Comparison of ENCODE assay signal across 18 mouse cellular contexts in genomic region chr15:80175756-80176155, GRCm38 (mm10). TPM values are rescaled to one million over a fixed set of nuclear protein-coding genes. Genes with fewer than 3 reads are reported as not detected.
DNase-seq lines count a peak whose midpoint lies in the region; ATAC-seq lines count a peak whose summit lies in the region.
"Had no signal": no experiment of that assay in that cellular context is flagged by ENCODE, and none has a peak within 500 bp of the region (broad histone marks: within the 10 kb centered on the region; RNA-seq: fewer than 3 reads in every experiment).

No protein-coding gene starts in this region.

- ATAC-seq in midbrain, embryonic 11.5 days (ENCODE audit: low FRiP score): no peak
- no peak for ATAC-seq in midbrain, embryonic 14.5 days (ENCODE audit: low FRiP score, low TSS enrichment)
- ATAC-seq: intestine, embryonic 16.5 days had no signal

- WGBS in midbrain, embryonic 11.5 days: 85% methylated on average over 5 of the region's 6 CpGs
- WGBS in midbrain, embryonic 10.5 days: 86% methylated on average over 6 of the region's 6 CpGs
- 77% methylated on average over 6 of the region's 6 CpGs for WGBS in midbrain, embryonic 14.5 days

- H3K4me3 ChIP-seq in midbrain, embryonic 11.5 days (ENCODE audit: low read depth, low read length): no peak overlapping the region
- H3K4me3 ChIP-seq in midbrain, embryonic 10.5 days: no peak overlapping the region
- H3K4me3 ChIP-seq in midbrain, embryonic 14.5 days (replicated peaks; ENCODE audit: low read depth, low read length): no peak overlapping the region

- H3K27ac ChIP-seq in midbrain, embryonic 11.5 days (ENCODE audit: low read depth, low read length): no peak overlapping the region
- no peak overlapping the region for H3K27ac ChIP-seq in midbrain, embryonic 10.5 days (replicated peaks)
- H3K27ac ChIP-seq in midbrain, embryonic 14.5 days (replicated peaks; ENCODE audit: low read depth, low read length): no peak overlapping the region
- H3K27ac ChIP-seq: embryonic facial prominence, embryonic 12.5 days; heart, embryonic 15.5 days; left cerebral cortex, adult 2 months had no signal

- H3K4me1 ChIP-seq in midbrain, embryonic 11.5 days (ENCODE audit: control insufficient read depth, insufficient read depth, low read length): peaks cover 9% of the 10 kb centered on the region
- H3K4me1 ChIP-seq in midbrain, embryonic 10.5 days: peaks cover 47% of the 10 kb centered on the region
- H3K4me1 ChIP-seq in midbrain, embryonic 14.5 days (ENCODE audit: control insufficient read depth, insufficient read depth, low read length): peaks cover 15% of the 10 kb centered on the region

- H3K4me2 ChIP-seq in midbrain, embryonic 11.5 days: no peak overlapping the region
- H3K4me2 ChIP-seq in midbrain, embryonic 14.5 days (ENCODE audit: low read length): peak overlapping the region; percentile 75

- no peaks in the 10 kb centered on the region for H3K36me3 ChIP-seq in midbrain, embryonic 11.5 days (ENCODE audit: control insufficient read depth, insufficient read depth, low read length)
- peaks cover 5% of the 10 kb centered on the region; the same call in 1 of the 2 replicates for H3K36me3 ChIP-seq in midbrain, embryonic 10.5 days
- H3K36me3 ChIP-seq in midbrain, embryonic 14.5 days (ENCODE audit: control insufficient read depth, insufficient read depth, low read length): 0 out of 2 replicates have a peak, but pooled peaks cover 1% of the 10 kb centered on the region
- H3K36me3 ChIP-seq: embryonic facial prominence, embryonic 12.5 days; heart, embryonic 15.5 days had no signal

- no peaks in the 10 kb centered on the region for H3K9me3 ChIP-seq in midbrain, embryonic 11.5 days (ENCODE audit: control insufficient read depth, low read length)
- H3K9me3 ChIP-seq in midbrain, embryonic 10.5 days (replicated peaks): no peaks in the 10 kb centered on the region
- H3K9me3 ChIP-seq in midbrain, embryonic 14.5 days (ENCODE audit: control insufficient read depth, low read length): no peaks in the 10 kb centered on the region
- H3K9me3 ChIP-seq: embryonic facial prominence, embryonic 12.5 days; heart, embryonic 15.5 days had no signal

- no peaks in the 10 kb centered on the region for H3K27me3 ChIP-seq in midbrain, embryonic 11.5 days (ENCODE audit: control insufficient read depth, insufficient read depth, low read length)
- peaks cover 22% of the 10 kb centered on the region for H3K27me3 ChIP-seq in midbrain, embryonic 10.5 days (ENCODE audit: low read depth, poor library complexity, severe bottlenecking)
- no peaks in the 10 kb centered on the region for H3K27me3 ChIP-seq in midbrain, embryonic 14.5 days (ENCODE audit: control insufficient read depth, insufficient read depth, low read length)
- H3K27me3 ChIP-seq: embryonic facial prominence, embryonic 12.5 days had no signal

- H3K9ac ChIP-seq in midbrain, embryonic 11.5 days (ENCODE audit: low read length): peak overlapping the region; percentile 20; the same call in 1 of the 2 replicates
- no peak overlapping the region for H3K9ac ChIP-seq in midbrain, embryonic 14.5 days (replicated peaks; ENCODE audit: low read length)
- H3K9ac ChIP-seq: heart, embryonic 15.5 days had no signal

- DNase-seq in cerebellum, adult 11-12 months: peak; percentile 53
- no peak for DNase-seq in cerebellum, adult 11 months
- DNase-seq in midbrain, embryonic 11.5 days (ENCODE audit: low spot score, missing footprints): no peak
- no peak for DNase-seq in midbrain, embryonic 10.5 days (ENCODE audit: low spot score)
- no peak for DNase-seq in midbrain, embryonic 14.5 days
- no peak for DNase-seq in adrenal gland, adult 18-20 months (ENCODE audit: low spot score in 2 of 2)
- no peak for DNase-seq in thymus, adult 18-20 months
- no peak for DNase-seq in gastrocnemius, postnatal 4 days (ENCODE audit: low spot score in 2 of 2)
- DNase-seq: adrenal gland, adult 2 months; kidney, postnatal 25 days; lung, postnatal 10 days; right cerebral cortex, postnatal 25 days had no signal

RNA-seq across cellular contexts. Expression of gene Mgat3, which starts 2.2 kb away (rescaled TPM):
- 8.0 and 10.7 TPM in 2 replicates for polyA plus RNA-seq in midbrain, embryonic 11.5 days (2014; fragmentation: Nextera tagmentation; extraction: Ambion mirVana)
- 5.9 and 7.8 TPM in 2 replicates for polyA plus RNA-seq in midbrain, embryonic 10.5 days (2016; fragmentation: Nextera tagmentation; extraction: Ambion mirVana)
- 19.9 and 20.5 TPM in 2 replicates for polyA plus RNA-seq in midbrain, embryonic 14.5 days (2014; fragmentation: Nextera tagmentation; extraction: Ambion mirVana)
- 1 to 10 TPM; 8.2 to 8.7 TPM for total RNA-seq in adrenal gland, adult 18-20 months (2021)
- 1 to 10 TPM; 4.1 to 4.5 TPM for total RNA-seq in gastrocnemius, postnatal 4 days (2021)

RNA-seq across cellular contexts. Expression of gene Tab1, which starts 42.8 kb away (rescaled TPM):
- 24.9 and 29.4 TPM in 2 replicates for polyA plus RNA-seq in midbrain, embryonic 11.5 days (2014; fragmentation: Nextera tagmentation; extraction: Ambion mirVana)
- polyA plus RNA-seq in midbrain, embryonic 10.5 days (2016; fragmentation: Nextera tagmentation; extraction: Ambion mirVana): 40.0 and 48.9 TPM in 2 replicates
- 37.9 and 42.5 TPM in 2 replicates for polyA plus RNA-seq in midbrain, embryonic 14.5 days (2014; fragmentation: Nextera tagmentation; extraction: Ambion mirVana)
- 1 to 10 TPM; 9.3 to 9.4 TPM for total RNA-seq in adrenal gland, adult 18-20 months (2021)
- 10 to 100 TPM; 19.3 to 20.2 TPM for total RNA-seq in gastrocnemius, postnatal 4 days (2021)

RNA-seq across cellular contexts. Expression of gene Mief1, which starts 58.1 kb away (rescaled TPM):
- 35.5 and 40.8 TPM in 2 replicates for polyA plus RNA-seq in midbrain, embryonic 11.5 days (2014; fragmentation: Nextera tagmentation; extraction: Ambion mirVana)
- 39.7 and 45.1 TPM in 2 replicates for polyA plus RNA-seq in midbrain, embryonic 10.5 days (2016; fragmentation: Nextera tagmentation; extraction: Ambion mirVana)
- polyA plus RNA-seq in midbrain, embryonic 14.5 days (2014; fragmentation: Nextera tagmentation; extraction: Ambion mirVana): 28.1 and 41.7 TPM in 2 replicates
- total RNA-seq in adrenal gland, adult 18-20 months (2021): 10 to 100 TPM; 45.3 to 52.3 TPM
- total RNA-seq in gastrocnemius, postnatal 4 days (2021): 10 to 100 TPM; 28.7 to 33.5 TPM

RNA-seq across cellular contexts. Expression of gene AC140267.1, which starts 59.9 kb away (rescaled TPM):
- polyA plus RNA-seq in midbrain, embryonic 11.5 days (2014; fragmentation: Nextera tagmentation; extraction: Ambion mirVana): not detected in 2 replicates
- 5.0 and 6.8 TPM in 2 replicates for polyA plus RNA-seq in midbrain, embryonic 10.5 days (2016; fragmentation: Nextera tagmentation; extraction: Ambion mirVana)
- polyA plus RNA-seq in midbrain, embryonic 14.5 days (2014; fragmentation: Nextera tagmentation; extraction: Ambion mirVana): 2.1 TPM in 1 of 2 replicates, not detected in the other
- total RNA-seq in adrenal gland, adult 18-20 months (2021): 10 to 100 TPM in 1 of 2 experiments, not detected in 1; 11.6 TPM
- total RNA-seq in gastrocnemius, postnatal 4 days (2021): 10 to 100 TPM; 12.3 to 12.6 TPM
- total RNA-seq: liver, adult 2 months had no signal
- polyA plus RNA-seq: adrenal gland, adult 2 months; gonadal fat pad, adult 2 months; heart, embryonic 15.5 days; liver, adult 2 months had no signal
